Mouse (Mus musculus) ovary, postnatal 36 days (tissue): ENCODE measurements around the gene Clec16a.

ENCODE experiments used
- DNase-seq: peaks from one replicate; pipeline ENCODE4 v3.0.0; 2022; ENCODE audit warnings: low spot score, mixed read lengths

Clec16a gene

DNA sequence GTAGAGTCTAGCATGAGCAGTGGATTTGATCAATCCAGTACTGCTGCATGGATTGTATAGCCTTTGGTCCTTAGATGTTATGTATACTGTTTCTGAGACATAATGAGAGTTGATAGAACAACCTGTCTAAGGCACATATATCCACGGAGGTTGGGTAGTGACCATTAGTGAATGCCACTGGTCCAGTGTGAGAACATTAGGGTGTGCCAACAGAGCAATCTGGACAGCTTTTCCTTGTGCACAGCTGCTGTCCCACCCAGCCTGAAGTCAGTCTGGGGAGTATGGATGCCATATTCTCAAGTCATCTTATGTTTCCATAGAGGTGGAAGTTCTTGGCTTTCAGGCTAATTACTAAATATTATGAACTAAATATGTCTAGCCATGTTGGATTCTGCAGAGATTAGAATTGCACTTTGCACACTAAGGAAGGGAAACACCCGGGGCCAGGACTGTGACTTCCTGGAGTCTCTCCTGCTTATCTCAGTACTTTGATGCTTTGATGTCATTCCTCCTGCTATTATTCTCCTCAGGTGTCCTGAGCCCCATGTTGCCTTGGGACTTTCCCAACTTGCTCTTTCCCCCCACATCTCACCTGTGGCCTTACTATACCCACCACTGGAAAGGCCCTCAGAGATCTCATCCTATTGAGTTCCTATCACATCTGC lies 36.2 kb downstream of the Clec16a start:
- no peak for DNase-seq

DNA sequence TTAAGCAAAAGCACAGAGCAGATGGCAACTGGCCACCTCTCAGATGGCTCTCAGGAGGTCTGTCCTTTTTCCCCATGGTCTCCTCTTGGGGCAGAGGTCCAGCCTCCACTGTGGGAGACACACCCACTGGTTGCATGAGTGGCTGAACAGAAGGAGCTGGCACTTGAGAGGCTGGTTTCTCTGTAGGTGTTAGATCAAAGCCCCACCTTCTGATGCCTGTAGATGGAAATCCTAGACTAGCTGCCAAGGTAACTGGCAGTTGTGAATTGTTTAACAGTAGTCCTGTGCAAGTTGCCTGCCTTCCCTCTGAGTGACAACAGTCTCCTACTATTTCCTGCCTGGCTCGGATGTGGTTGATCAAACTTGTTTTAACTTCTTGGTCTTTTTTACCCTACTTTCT lies 40.0 kb downstream of the Clec16a start:
- DNase-seq, result no peak

DNA sequence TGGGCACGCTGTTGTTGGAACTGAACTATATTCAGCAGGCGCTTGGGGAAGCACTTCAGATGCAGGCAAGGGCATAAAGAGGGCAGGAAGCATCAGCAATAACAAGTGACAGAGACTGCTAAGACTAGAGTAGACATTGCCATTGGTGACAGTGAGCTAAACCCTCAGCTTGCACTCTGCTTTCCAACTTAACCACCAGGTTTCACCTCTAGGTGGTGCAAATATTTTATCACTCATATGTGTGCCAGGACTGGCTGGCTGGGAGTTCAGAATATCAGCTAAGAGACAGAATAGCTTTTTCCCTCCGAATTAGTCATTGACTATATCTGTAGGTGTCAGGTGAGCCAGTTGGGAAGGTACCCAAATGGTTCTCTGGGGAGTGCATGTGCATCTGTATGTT lies 41.4 kb downstream of the Clec16a start:
- no peak for DNase-seq

DNA sequence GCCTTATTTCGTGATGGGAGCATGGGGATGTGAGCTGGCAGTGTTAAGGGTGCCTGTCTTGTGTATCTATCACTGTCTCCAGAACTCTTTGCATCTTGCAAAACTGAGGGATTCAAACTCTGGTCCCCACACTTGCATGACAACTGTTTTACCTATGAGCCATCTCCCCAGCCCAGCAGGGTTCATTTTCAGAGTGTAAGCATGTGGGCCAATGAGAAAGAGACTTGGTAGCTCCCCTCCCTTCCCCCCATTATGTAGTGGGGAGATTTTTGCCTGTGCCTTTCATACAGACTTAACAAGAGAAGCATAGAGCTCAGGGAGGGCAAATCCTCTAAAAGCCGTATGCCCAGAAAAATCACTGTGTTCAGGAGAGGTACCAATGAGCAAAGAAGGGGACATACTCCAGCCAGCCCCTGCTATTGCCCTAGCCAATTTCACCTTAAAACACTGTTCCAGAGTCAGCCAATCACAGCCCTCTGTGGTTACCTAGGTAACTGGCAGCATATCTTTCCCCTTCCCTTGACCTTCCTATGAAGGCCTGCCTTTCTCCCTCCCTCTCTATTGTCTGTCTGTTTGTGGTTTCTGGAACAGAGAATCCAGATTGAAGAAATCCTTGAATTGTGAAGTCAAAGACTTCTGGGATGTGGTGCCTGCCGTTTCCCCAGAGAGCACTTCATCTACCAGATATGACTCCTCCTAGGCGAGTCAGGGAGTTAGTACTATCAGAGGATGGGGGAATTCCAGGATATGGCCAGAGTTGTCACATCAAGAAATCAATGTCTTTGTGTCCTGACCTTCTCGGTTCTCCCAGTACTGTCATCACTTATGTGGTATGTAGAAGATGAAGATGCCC lies 55.0 kb downstream of the Clec16a start:
- no peak for DNase-seq

DNA sequence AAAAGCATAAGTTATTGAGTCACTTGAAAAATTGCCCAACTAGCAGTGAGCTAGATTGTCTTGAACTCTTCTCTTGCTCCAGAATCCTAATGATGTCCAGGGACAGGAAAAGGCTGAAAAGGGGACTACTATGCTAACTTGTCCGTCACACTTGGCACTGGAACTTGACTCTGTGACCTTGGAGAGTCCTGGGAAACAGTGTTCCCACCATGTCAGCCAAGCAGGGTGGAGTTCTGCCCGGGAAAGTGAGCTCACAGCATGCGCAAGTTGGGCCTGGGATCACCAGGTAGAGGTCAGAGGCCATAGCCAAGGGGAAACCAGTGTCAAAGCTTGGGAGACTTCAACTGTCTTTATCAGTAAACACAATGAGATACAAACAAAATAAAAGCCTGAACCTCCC lies 62.7 kb downstream of the Clec16a start:
- DNase-seq, result no peak

DNA sequence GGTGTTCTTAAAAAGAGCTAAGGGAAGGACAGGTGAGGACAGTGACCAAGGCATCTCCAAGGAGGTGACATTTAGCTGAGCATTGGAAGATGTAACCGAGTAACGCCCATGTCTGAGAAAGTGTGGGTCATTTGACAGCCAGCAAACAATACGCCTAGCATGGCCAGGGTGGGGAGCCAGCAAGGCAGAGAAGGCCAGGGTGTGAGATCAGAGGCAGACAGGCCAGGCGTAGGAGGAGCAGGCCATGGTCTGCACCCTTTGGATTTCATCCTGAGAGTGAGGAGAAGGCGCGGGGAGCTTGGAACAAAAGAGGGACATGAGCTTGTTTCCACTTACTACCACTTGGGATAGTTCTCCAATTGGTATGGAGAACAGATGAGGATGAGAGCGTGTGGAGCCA lies 64.8 kb downstream of the Clec16a start:
- no peak for DNase-seq

DNA sequence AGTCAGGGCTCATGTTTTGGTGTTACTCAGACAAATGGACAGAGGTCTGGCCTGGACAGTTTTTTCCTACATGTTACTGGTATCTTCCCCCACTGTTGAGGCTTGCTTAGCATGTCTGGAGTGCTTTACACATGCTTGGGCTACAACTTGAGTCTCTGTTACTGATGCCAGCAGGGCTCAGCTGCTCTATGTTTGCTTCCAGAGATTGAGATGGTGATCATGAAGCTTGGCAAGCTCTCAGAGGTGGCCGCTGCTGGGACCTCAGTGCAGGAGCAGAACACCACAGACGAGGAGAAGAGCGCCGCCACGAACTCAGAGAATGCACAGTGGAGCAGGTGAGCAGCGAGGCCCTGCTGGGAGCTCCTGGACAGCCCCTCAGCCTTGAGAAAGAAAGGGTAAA lies 65.7 kb downstream of the Clec16a start:
- DNase-seq, result no peak

DNA sequence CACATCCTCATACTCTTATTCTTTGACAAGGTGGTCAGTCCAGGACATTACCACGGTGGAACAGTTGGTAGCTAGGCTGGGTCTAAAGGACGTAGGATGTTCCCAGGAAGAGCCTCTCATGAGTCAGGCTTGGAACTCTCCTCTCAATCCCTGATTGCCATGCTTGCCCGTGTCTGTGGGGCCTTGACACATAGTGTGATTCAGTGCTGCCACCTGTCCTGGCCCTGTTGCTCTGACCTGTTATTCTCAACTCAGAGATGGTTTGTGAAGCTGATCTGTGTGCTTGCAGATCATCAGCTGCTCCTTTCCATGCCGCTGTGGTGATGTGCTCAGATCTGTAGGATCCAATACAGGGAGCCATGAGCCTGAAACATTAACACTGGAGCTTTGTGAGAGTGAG lies 66.2 kb downstream of the Clec16a start:
- DNase-seq, result no peak

DNA sequence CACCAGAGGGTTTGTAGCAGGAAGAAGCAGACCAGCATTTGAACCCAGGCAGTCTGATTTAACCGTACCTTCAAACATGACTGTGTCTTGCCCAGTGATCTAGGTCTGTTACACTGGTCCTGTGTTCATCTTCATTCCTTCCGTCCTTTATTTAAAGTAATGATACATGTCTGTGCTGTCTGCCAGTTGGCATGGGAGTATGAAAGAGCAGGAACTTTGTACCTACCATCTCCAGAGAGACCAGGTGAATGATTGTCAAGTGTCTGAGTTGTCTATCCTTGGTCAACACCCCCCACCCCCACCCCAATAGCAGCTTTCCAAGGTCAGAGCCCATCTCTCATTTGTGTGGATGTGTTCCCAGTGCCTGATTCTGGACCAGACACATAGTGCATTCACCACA lies 68.9 kb downstream of the Clec16a start:
- no peak for DNase-seq

DNA sequence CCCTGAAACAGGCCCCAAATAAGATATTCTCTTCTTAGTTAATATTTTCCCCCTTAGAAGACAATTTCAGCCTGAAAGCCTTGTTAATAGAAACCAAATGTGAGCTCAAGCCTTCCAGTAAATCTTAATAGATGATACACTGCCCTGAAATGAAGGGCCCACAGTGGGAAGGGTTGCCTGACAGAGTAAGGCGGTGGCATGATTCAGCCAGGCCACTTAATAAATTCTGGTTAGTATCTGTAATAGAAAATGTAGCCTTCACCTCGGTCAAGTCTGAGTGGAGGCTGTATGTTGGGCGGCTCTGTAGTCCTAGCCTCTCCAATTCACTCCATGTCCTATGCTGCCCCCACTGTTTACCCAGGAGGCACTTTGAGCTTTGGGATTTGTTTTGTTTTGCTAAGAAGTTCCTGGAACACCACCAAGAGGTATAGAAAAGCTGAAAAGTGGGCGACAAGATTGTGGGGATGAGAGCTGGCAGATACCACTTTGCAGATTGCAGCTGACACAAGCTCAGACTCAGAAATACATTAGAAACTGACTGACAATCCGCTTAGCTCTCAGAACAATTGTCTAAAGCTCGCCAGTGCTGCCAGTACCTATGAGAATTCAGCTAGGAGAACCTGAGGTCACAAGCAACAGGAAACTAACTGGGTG lies 75.9 kb downstream of the Clec16a start:
- DNase-seq, result no peak

DNA sequence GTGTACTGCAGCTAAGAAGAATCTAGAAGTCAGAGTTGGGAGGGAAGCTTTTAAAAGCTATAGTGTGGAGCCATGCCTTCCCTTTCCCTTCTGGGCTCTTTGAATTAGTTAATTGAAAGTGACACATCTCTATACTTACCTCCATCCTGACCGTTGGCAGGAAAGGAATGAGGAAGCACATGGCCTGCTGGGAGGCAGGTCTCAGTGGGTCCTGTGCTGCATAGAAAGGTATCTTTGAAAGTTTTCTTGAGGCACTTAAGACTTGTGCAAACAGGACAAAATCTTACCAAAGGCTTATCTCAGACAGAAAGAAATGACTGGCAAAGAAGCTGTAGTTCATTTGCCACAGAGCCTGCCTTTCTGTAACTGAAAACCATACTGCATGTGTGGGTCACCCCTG lies 76.6 kb downstream of the Clec16a start:
- no peak for DNase-seq

DNA sequence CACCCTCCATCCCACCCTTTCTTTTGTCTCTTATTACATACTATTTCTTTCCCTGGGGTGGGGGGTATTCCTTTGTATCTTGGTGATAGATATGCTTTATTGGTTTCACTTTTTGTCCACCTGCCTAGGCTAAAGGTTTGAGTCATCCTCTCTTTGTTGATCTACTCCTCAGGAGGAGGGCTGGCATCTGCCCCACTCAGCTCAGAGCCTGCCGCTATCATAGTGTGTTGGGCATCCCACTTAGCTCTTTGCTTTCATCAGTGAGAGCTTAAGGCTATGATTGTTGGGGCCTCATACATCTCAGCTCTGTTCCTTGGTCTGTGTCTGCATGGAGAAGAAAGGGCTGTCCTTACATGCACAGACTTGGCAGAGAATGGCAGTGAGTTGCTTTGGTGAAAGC lies 81.0 kb downstream of the Clec16a start:
- DNase-seq, result no peak

DNA sequence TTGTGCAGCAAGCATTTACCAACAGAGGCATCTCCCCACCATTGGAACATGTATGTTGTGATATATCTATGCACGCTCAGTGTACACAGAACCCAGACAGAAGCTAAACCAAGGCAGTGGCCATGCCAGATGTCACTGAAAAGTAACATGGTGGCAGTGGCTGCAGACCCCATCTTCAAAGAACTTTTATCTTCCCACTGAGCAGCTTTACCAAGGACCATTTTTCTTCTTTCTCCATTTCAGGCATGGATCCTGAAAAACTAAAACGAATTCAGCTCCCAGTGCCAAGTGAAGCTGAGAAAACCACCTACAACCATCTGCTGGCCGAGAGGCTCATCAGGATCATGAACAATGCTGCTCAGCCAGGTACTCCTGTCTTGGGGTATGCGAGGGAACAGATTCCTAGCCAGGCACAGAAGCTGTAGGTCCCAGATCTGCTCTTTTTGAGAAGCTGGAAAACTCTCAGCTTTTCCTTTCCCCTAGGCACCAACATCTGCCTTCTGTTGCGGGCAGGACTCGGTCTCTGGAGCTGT lies 82.1 kb downstream of the Clec16a start:
- no peak for DNase-seq

DNA sequence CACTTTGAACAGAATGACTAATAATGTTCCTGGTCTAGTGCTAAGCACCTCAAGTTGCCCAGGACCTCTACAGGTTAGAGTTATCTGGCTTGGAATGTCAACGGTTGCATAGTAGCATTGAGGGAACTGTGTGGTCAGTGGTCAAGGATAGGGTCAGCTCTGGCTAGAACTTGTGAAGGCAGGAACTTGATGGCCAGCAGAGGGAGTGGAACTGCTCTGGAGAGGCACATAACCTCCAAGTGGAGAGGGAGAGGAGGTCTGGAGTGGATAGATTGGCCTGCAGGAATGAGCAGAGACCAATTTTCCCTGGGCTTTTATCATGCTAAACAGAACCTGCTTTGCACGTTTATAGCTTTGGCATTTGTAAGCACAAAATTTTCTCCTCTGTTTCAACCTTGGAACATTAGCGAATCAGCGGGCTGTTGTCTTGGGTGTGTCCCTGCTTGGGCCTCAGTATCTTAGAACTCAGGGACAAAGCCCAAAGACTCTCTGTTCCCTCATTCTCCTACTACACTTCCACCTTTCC lies 83.0 kb downstream of the Clec16a start:
- DNase-seq, result no peak

DNA sequence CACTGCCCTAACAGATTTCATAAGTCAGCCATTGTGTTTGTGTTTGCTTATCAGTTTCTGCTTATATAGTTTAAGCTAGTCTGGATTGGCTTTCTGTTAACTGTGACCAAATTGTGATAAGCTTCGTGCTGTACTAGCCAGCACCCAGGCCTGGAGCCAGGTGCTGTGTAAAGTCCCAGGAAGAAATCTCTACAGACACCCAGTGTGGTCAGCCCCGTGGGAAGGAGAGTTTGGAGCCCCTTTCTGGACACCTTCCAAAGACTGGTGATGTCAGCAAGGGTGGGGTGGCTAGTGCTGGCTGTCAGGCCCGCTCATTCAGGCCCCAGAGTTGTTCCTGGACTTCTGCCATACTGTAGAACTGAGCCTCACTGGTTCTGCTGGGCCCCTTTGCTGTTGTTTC lies 83.8 kb downstream of the Clec16a start:
- no peak for DNase-seq

DNA sequence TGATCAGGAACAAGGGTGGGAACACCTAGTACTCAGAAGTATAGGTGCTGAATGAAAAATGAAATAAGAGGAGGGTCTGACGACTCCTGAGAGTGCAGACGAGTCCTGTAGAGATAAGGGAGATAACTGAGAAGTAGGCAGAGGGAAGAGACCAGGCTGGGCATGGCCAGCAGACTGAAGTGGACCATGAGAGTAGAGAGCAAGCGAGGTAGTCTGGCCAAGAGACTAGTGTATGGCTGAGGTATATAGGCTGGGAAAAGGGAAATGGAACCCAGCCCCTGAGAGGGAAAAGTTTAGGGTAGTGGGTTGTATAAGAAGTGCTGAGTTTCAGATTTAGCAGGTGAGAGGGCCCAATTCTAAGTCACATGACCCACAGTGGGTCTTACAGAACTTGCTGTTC lies 84.2 kb downstream of the Clec16a start:
- no peak for DNase-seq

DNA sequence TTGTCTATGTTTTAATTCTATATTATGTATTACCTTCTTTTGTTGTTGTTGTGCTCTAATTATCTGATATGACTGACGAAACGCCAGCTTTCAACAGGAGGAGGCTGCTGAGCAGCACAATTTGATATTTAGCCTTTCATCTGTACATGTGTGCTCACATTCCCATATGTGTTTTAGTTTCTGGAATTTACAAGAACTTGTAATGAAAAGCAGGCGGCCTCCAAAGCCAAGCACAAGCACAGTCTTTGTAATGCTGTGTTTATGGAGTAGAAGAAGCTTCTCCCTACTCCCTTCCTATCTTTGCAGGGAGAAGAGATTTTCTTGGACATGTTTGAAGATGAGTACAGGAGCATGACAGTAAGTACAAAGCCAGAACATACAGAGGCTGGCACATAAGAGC lies 89.8 kb downstream of the Clec16a start:
- DNase-seq, result no peak

DNA sequence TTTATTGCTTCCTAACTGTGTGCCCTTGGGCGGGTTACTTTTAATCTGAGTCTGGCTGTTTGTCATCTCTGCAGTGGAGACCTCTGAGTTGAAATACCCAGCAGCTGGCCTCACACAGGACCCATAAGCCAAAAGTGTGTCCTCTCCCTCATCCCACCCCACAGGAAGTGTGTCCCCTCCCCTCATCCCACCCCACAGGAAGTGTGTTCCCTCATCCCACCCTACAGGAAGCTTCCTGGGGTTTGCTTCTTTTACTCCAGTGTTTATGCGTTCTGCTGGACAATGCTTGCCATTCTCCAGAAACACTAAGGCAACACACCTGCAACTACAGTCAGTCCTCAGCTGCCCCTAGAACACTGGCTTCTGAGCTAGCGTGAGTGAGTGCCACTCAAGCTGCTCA lies 92.8 kb downstream of the Clec16a start:
- no peak for DNase-seq

DNA sequence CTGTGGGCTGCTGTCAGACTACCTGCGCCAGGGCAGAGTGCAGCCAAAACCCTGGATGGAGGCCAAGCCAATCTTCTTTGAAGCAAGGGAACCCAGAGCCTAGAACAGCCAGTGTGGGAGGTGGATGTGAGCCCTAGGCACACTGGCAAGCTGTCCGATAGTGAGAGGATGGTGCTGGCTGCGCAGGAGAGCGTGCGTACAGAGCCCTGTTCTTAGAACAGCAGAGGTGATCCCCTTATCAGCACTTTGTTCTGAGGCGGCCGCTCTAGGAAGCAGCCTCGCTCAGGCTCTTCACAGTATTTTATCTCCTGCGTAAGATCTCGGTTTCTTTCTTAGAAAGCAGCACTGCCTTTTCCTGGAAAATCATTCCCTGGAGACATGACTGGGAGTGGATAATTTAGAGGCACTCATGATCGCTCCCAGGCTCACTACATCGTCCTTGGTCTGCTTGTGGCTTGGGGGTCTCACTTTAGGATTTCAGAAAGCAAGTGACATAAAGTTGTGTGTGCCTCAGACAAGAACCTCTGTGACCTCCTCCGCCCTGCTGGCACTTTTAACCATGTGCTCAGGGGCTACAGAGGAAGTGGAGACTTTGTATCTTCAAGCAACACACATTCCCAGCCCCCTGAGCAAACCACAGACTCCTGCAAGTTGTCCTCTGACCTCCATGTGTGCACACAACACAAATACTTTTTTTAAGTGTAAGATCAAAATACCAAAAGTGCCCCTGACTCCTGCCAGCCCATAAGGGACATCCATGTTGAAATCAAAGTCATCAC lies 94.2 kb downstream of the Clec16a start:
- DNase-seq, result no peak

DNA sequence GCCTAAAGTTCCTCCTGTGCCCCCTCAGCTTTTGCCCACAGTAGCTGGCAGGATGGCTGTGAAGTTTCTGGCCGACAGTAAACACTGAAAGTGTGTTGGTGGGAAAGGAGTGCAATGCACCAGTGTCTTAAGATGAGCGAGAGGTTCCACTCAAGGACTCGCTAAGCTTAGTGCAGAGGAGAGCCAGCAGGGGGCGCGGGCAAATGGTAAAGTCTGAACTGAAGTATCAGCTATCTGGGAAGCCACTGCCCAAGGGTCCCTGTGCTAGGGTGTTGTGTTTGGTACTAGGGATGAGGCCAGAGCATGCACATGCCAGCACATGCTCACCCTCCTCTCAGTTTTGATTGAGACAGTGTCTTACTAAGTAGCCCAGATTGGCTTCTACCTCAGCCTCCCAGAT lies 94.9 kb downstream of the Clec16a start:
- DNase-seq, result peak; percentile 81

DNA sequence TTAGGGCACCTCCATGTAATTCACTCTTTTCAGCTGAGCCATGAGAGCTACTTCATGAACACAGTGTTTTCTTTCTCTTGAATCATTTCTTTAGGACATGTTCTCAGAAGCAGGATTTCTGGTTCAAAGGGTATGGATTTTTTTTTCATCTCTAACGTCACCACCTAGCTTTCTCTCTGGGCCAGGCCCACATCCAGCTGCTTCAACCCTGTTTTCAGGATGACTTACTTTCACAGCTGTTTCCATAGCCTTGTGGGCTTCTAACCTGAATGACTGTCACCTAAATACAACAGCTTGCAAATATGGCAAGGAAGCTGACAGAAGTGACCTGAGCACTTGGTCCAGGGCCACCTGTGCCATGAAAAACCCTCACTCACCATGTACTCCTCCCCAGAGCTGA lies 96.0 kb downstream of the Clec16a start:
- no peak for DNase-seq
